Mouse (Mus musculus): Measurements from ENCODE around the gene Pbxip1.

Gene Pbxip1

GRCm38 (mm10) chr3:89484766-89485524, 48.4 kb downstream of the Pbxip1 start:
- peak; percentile 42 to 51 for DNase-seq (ENCODE audit: low spot score in 2 of 2)

GRCm38 (mm10) chr3:89486111-89486510, 49.6 kb downstream of the Pbxip1 start:
- no peak for DNase-seq (ENCODE audit: low spot score in 2 of 2)

- DNase-seq (ENCODE audit: low spot score in 2 of 2), result no peak
These were observed 50.6 kb downstream of the Pbxip1 start for GRCm38 (mm10) chr3:89486916-89487702.

- DNase-seq (ENCODE audit: low spot score in 2 of 2), result no peak
These were observed 54.3 kb downstream of the Pbxip1 start for GRCm38 (mm10) chr3:89490790-89491189.

- no peak for DNase-seq (ENCODE audit: low spot score in 2 of 2)
These were observed 55.1 kb downstream of the Pbxip1 start for GRCm38 (mm10) chr3:89491559-89491958.

- DNase-seq (ENCODE audit: low spot score in 2 of 2), result no peak
These were observed 56.2 kb downstream of the Pbxip1 start for GRCm38 (mm10) chr3:89492701-89493151.

GRCm38 (mm10) chr3:89494630-89495029, 58.1 kb downstream of the Pbxip1 start:
- DNase-seq (ENCODE audit: low spot score in 2 of 2), result no peak

GRCm38 (mm10) chr3:89496366-89496765, 59.9 kb downstream of the Pbxip1 start:
- no peak for DNase-seq (ENCODE audit: low spot score in 2 of 2)

- DNase-seq (ENCODE audit: low spot score in 2 of 2), result no peak
These were observed 63.2 kb downstream of the Pbxip1 start for GRCm38 (mm10) chr3:89499696-89500095.

Data from frontal cortex, postnatal 36 days (tissue).